Mouse (Mus musculus) C2C12 (cell line): Measurements from ENCODE around the gene Ubap1l. TPM values are rescaled to one million over a fixed set of nuclear protein-coding genes. Genes with fewer than 3 reads are reported as not detected.

Experiments
- H3K27me3 ChIP-seq: one replicate; pipeline ENCODE4 v1.6.1; 2011; ENCODE audit not compliant: control insufficient read depth, insufficient read depth, insufficient read length
- H3K36me3 ChIP-seq: one replicate; pipeline ENCODE4 v1.6.1; 2011; ENCODE audit not compliant: control insufficient read depth, insufficient read depth
- H3K4me3 ChIP-seq: one replicate; pipeline ENCODE4 v1.5.1; 2011; ENCODE audit warnings: mild to moderate bottlenecking, control low read depth; ENCODE audit not compliant: poor library complexity, insufficient read depth, severe bottlenecking
- H3K79me2 ChIP-seq: one replicate; pipeline ENCODE4 v1.6.1; 2011; ENCODE audit not compliant: control insufficient read depth, insufficient read depth
- H3K79me3 ChIP-seq: one replicate; pipeline ENCODE4 v1.6.1; 2011; ENCODE audit warnings: low read depth, control low read depth
- H3ac ChIP-seq: one replicate; pipeline ENCODE3; 2011; ENCODE audit warnings: low read depth; ENCODE audit not compliant: control insufficient read depth, insufficient read length
- CEBPB ChIP-seq: IDR thresholded peaks from one replicate; pipeline ENCODE4 v1.6.1; 2011; ENCODE audit warnings: low read depth, mild to moderate bottlenecking, control low read depth, moderate library complexity
- CTCF ChIP-seq: IDR thresholded peaks from one replicate; pipeline ENCODE4 v1.5.1; 2011; ENCODE audit not compliant: control insufficient read depth, insufficient read depth, insufficient read length
- FOSL1 ChIP-seq: IDR thresholded peaks from one replicate; pipeline ENCODE4 v1.8.0; 2011; ENCODE audit warnings: mild to moderate bottlenecking, low read length; ENCODE audit not compliant: poor library complexity, insufficient read depth, severe bottlenecking
- MAX ChIP-seq: IDR thresholded peaks from one replicate; pipeline ENCODE4 v1.6.1; 2011; ENCODE audit warnings: mild to moderate bottlenecking, control low read depth
- MYOD1 ChIP-seq: IDR thresholded peaks from one replicate; pipeline ENCODE4 v1.6.1; 2011; ENCODE audit warnings: low read depth; ENCODE audit not compliant: control insufficient read depth, insufficient read length
- MYOG ChIP-seq: IDR thresholded peaks from one replicate; pipeline ENCODE4 v1.6.1; 2011; ENCODE audit not compliant: control insufficient read depth, insufficient read length; ENCODE audit errors: extremely low read depth
- USF1 ChIP-seq: IDR thresholded peaks from one replicate; pipeline ENCODE4 v1.6.1; 2011; ENCODE audit warnings: low read depth, mild to moderate bottlenecking, control low read depth, moderate library complexity
- polyA plus RNA-seq: library from polyadenylated mRNA; unstranded; fragments of >200 nt; fragmentation: generic; extraction: Trizol; gene quantifications from one replicate; pipeline ENCODE4 v1.2.1, GENCODE M21; 2012; ENCODE audit warnings: missing spikeins

The Ubap1l gene
- polyA plus RNA-seq, 1 experiment, result 0.21 TPM

- Histone ChIP-seq H3K79me2 (no peaks in the 10 kb centered on the region), H3ac (no peak overlapping the region), H3K36me3 (peaks cover 4% of the 10 kb centered on the region), H3K27me3 (no peaks in the 10 kb centered on the region), H3K79me3 (no peaks in the 10 kb centered on the region), H3K4me3 (no peak overlapping the region)
- TF ChIP-seq MAX (no peak), FOSL1 (no peak), USF1 (no peak), CEBPB (no peak), CTCF (no peak), MYOD1 (no peak)
Observed at GRCm38 (mm10) chr9:65375163-65375934, 14.5 kb downstream of the Ubap1l start.

- TF ChIP-seq MYOG, result no peak
- TF ChIP-seq CTCF, result no peak
- no peak for TF ChIP-seq MAX
- no peak for TF ChIP-seq CEBPB
- TF ChIP-seq USF1, result no peak
- no peak for TF ChIP-seq FOSL1
- Histone ChIP-seq H3K79me3 (no peaks in the 10 kb centered on the region), H3ac (no peak overlapping the region), H3K36me3 (peaks cover 5% of the 10 kb centered on the region), H3K79me2 (no peaks in the 10 kb centered on the region), H3K27me3 (no peaks in the 10 kb centered on the region), H3K4me3 (no peak overlapping the region)
Observed at GRCm38 (mm10) chr9:65381017-65381590, 20.3 kb downstream of the Ubap1l start.

- no peaks in the 10 kb centered on the region for H3K27me3 ChIP-seq
- TF ChIP-seq MYOG, result no peak
- TF ChIP-seq USF1, result no peak
- TF ChIP-seq CTCF, result no peak
- no peak for TF ChIP-seq FOSL1
- no peak for TF ChIP-seq MAX
- H3K36me3 ChIP-seq, result peaks cover 5% of the 10 kb centered on the region
Observed at GRCm38 (mm10) chr9:65382031-65382750, 21.4 kb downstream of the Ubap1l start.

GRCm38 (mm10) chr9:65382751-65383097 is 21.9 kb downstream of the Ubap1l start:
- Histone ChIP-seq H3K79me3 (no peaks in the 10 kb centered on the region), H3K79me2 (no peaks in the 10 kb centered on the region), H3K36me3 (peaks cover 5% of the 10 kb centered on the region), H3K4me3 (no peak overlapping the region), H3ac (no peak overlapping the region), H3K27me3 (no peaks in the 10 kb centered on the region)
- TF ChIP-seq CTCF (no peak), MYOD1 (no peak), FOSL1 (no peak), CEBPB (no peak), MYOG (no peak), USF1 (no peak), MAX (no peak)

More at GRCm38 (mm10) chr9:65382031-65382750, 21.4 kb downstream of the Ubap1l start:
- H3K79me2 ChIP-seq, result no peaks in the 10 kb centered on the region
- H3ac ChIP-seq, result no peak overlapping the region
- no peak overlapping the region for H3K4me3 ChIP-seq
- H3K79me3 ChIP-seq, result no peaks in the 10 kb centered on the region

GRCm38 (mm10) chr9:65384276-65384675 is 23.4 kb downstream of the Ubap1l start:
- no peak overlapping the region for H3ac ChIP-seq
- H3K79me2 ChIP-seq, result no peaks in the 10 kb centered on the region
- peaks cover 5% of the 10 kb centered on the region for H3K36me3 ChIP-seq
- H3K4me3 ChIP-seq, result no peak overlapping the region
- H3K79me3 ChIP-seq, result no peaks in the 10 kb centered on the region
- no peaks in the 10 kb centered on the region for H3K27me3 ChIP-seq
- TF ChIP-seq MYOD1, result no peak
- TF ChIP-seq USF1, result no peak
- TF ChIP-seq MYOG, result no peak
- no peak for TF ChIP-seq CTCF

GRCm38 (mm10) chr9:65386373-65387140 is 25.7 kb downstream of the Ubap1l start:
- Histone ChIP-seq H3K4me3 (no peak overlapping the region), H3ac (no peak overlapping the region), H3K27me3 (peaks cover 20% of the 10 kb centered on the region), H3K79me3 (no peaks in the 10 kb centered on the region), H3K79me2 (no peaks in the 10 kb centered on the region), H3K36me3 (no peaks in the 10 kb centered on the region)
- TF ChIP-seq FOSL1, result no peak
- TF ChIP-seq CEBPB, result no peak
- TF ChIP-seq MYOG, result no peak
- no peak for TF ChIP-seq MYOD1
- TF ChIP-seq CTCF, result no peak
- no peak for TF ChIP-seq USF1
- TF ChIP-seq MAX, result no peak
